Mouse (Mus musculus) midbrain, postnatal 0 days (tissue): ENCODE data around the gene Ccl25. TPM values are rescaled to one million over a fixed set of nuclear protein-coding genes. Genes with fewer than 3 reads are reported as not detected.

ENCODE experiments used
- ATAC-seq: fragments of 200-750 bp; cut with Nextera tagmentation; 2 replicates; pipeline ENCODE4 v1.8.0; 2017; ENCODE audit warnings: moderate number of reproducible peaks, mild to moderate bottlenecking, moderate TSS enrichment, moderate library complexity; ENCODE audit not compliant: low FRiP score
- DNase-seq: peaks from one replicate; pipeline ENCODE4 v3.0.0-alpha.2; 2015; ENCODE audit warnings: low spot score
- H3K27ac ChIP-seq: fragments of 300-500 bp; sonication (generic); 2 replicates; pipeline ENCODE4 v1.5.1; 2014; ENCODE audit warnings: low read depth, mild to moderate bottlenecking, low read length, mixed read lengths
- H3K27me3 ChIP-seq: fragments of 300-500 bp; sonication (generic); 2 replicates; pipeline ENCODE4 v1.6.1; 2014; ENCODE audit warnings: low read length, control low read depth, mixed read lengths; ENCODE audit not compliant: insufficient read depth
- H3K36me3 ChIP-seq: fragments of 300-500 bp; sonication (generic); 2 replicates; pipeline ENCODE4 v1.6.1; 2014; ENCODE audit warnings: low read length, control low read depth, mixed read lengths; ENCODE audit not compliant: insufficient read depth
- H3K4me1 ChIP-seq: fragments of 300-500 bp; sonication (generic); 2 replicates; pipeline ENCODE4 v1.6.1; 2014; ENCODE audit warnings: mild to moderate bottlenecking, control low read depth, antibody characterized with exemption, low read length, mixed read lengths; ENCODE audit not compliant: insufficient read depth
- H3K4me2 ChIP-seq: fragments of 300-500 bp; sonication (generic); 2 replicates; pipeline ENCODE4 v1.6.1; 2014; ENCODE audit warnings: low read depth, mild to moderate bottlenecking, low read length, mixed read lengths; ENCODE audit not compliant: poor library complexity, severe bottlenecking
- H3K4me3 ChIP-seq: fragments of 300-500 bp; sonication (generic); 2 replicates; pipeline ENCODE4 v1.5.1; 2014; ENCODE audit warnings: low read depth, mild to moderate bottlenecking, low read length, moderate library complexity
- H3K9ac ChIP-seq: fragments of 300-500 bp; sonication (generic); replicated peaks from 2 replicates; pipeline ENCODE4 v1.6.1; 2014; ENCODE audit warnings: mild to moderate bottlenecking, low read length, moderate library complexity, mixed read lengths; ENCODE audit not compliant: poor library complexity, severe bottlenecking
- H3K9me3 ChIP-seq: fragments of 300-500 bp; sonication (generic); 2 replicates; pipeline ENCODE4 v1.6.1; 2016; ENCODE audit warnings: low read length, control low read depth
- CTCF ChIP-seq: IDR thresholded peaks from 2 replicates; pipeline ENCODE4 v1.5.1; 2016; ENCODE audit warnings: antibody characterized with exemption, mild to moderate bottlenecking
- WGBS: fragments of 180-500 bp; shearing (Covaris S2); extraction: QIAGEN DNeasy Blood & Tissue Kit; methylation state at CpG from one replicate; pipeline ENCODE4 v1.1.7; 2014; 5-methylcytosine and 5-hydroxymethylcytosine counted together
- polyA plus RNA-seq: library from polyadenylated mRNA; unstranded; fragments of >200 nt; fragmentation: Nextera tagmentation; extraction: Ambion mirVana; gene quantifications from 2 replicates; pipeline ENCODE4 v1.2.1, GENCODE M21; 2015
- total RNA-seq: library from RNA; depleted of rRNA; stranded (reverse); fragments of >200 nt; gene quantifications from 2 replicates; pipeline ENCODE4 v1.2.3, GENCODE M21; 2014

Gene Ccl25
- total and polyA plus RNA-seq, 2 experiments from 2014 or later: 4.9 to 16.3 TPM

GRCm38 (mm10) chr8:4318796-4319572 lies 6.0 kb upstream of the Ccl25 start:
- no peaks in the 10 kb centered on the region for H3K9me3 ChIP-seq
- TF ChIP-seq CTCF: no peak
- H3K27ac ChIP-seq: no peak overlapping the region
- DNase-seq (no peak), ATAC-seq (no peak)
- H3K9ac ChIP-seq: no peak overlapping the region
- no peak overlapping the region for H3K4me3 ChIP-seq
- no peaks in the 10 kb centered on the region for H3K27me3 ChIP-seq
- H3K4me1 ChIP-seq: peaks cover 7% of the 10 kb centered on the region
- 91% methylated on average over 2 of the region's 2 CpGs for WGBS
- no peak overlapping the region for H3K4me2 ChIP-seq
- peaks cover 8% of the 10 kb centered on the region for H3K36me3 ChIP-seq

DNA sequence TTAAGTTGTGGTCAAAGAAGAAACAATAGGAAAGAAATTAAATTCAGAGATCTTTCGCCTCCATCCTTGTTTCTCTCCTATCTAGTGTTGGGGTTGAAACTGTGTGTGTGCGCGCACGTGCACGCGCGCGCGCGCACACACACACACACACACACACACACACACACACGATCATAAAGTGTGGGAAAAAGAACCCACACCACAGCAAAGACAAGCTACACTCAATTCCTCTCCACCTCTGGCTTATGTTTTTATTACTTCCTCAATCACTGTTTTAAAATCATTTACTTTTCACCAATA lies 5.5 kb upstream of the Ccl25 start:
- Histone ChIP-seq H3K27ac (no peak overlapping the region), H3K27me3 (no peaks in the 10 kb centered on the region), H3K4me1 (peaks cover 7% of the 10 kb centered on the region), H3K9ac (no peak overlapping the region), H3K4me2 (no peak overlapping the region), H3K4me3 (no peak overlapping the region), H3K36me3 (peaks cover 8% of the 10 kb centered on the region), H3K9me3 (no peaks in the 10 kb centered on the region)
- no peak for DNase-seq
- WGBS: 96% methylated on average over 11 of the region's 11 CpGs
- no peak for TF ChIP-seq CTCF
- no peak for ATAC-seq

- Histone ChIP-seq H3K9ac (no peak overlapping the region), H3K27me3 (no peaks in the 10 kb centered on the region), H3K9me3 (no peaks in the 10 kb centered on the region), H3K4me2 (no peak overlapping the region), H3K27ac (no peak overlapping the region), H3K4me3 (no peak overlapping the region), H3K4me1 (peaks cover 7% of the 10 kb centered on the region), H3K36me3 (peaks cover 8% of the 10 kb centered on the region)
- ATAC-seq: no peak
- 100% methylated on average over 1 of the region's 1 CpGs for WGBS
- no peak for TF ChIP-seq CTCF
- no peak for DNase-seq
These were observed 4.6 kb upstream of the Ccl25 start for GRCm38 (mm10) chr8:4320404-4320803.

- H3K27me3 ChIP-seq: no peaks in the 10 kb centered on the region
These were observed 4.0 kb upstream of the Ccl25 start for GRCm38 (mm10) chr8:4321031-4321430.

GRCm38 (mm10) chr8:4322470-4322869 lies 2.5 kb upstream of the Ccl25 start:
- 21% methylated on average over 2 of the region's 2 CpGs for WGBS
- H3K4me3 ChIP-seq: no peak overlapping the region

More at GRCm38 (mm10) chr8:4321031-4321430, 4.0 kb upstream of the Ccl25 start:
- Histone ChIP-seq H3K4me3 (no peak overlapping the region), H3K9ac (no peak overlapping the region), H3K4me1 (peaks cover 7% of the 10 kb centered on the region), H3K9me3 (no peaks in the 10 kb centered on the region), H3K27ac (no peak overlapping the region), H3K36me3 (peaks cover 8% of the 10 kb centered on the region), H3K4me2 (no peak overlapping the region)
- ATAC-seq: no peak
- DNase-seq: no peak
- WGBS: 73% methylated on average over 2 of the region's 2 CpGs
- no peak for TF ChIP-seq CTCF

GRCm38 (mm10) chr8:4323917-4324316 lies 1.1 kb upstream of the Ccl25 start:
- Histone ChIP-seq H3K36me3 (peaks cover 16% of the 10 kb centered on the region), H3K9me3 (no peaks in the 10 kb centered on the region), H3K4me2 (peak overlapping the region; percentile 74), H3K9ac (peak overlapping the region; percentile 98), H3K4me1 (peaks cover 7% of the 10 kb centered on the region), H3K27ac (peak overlapping the region; percentile 38; the same call in 1 of the 2 replicates), H3K27me3 (no peaks in the 10 kb centered on the region), H3K4me3 (peak overlapping the region; percentile 100)
- TF ChIP-seq CTCF: no peak
- ATAC-seq (no peak), DNase-seq (no peak)
- 2% methylated on average over 6 of the region's 6 CpGs for WGBS

More at GRCm38 (mm10) chr8:4322470-4322869, 2.5 kb upstream of the Ccl25 start:
- H3K9ac ChIP-seq: no peak overlapping the region
- peaks cover 7% of the 10 kb centered on the region for H3K4me1 ChIP-seq
- DNase-seq (peak; percentile 85), ATAC-seq (no peak)
- TF ChIP-seq CTCF: peak; percentile 97
- peak overlapping the region; percentile 1; the same call in 1 of the 2 replicates for H3K4me2 ChIP-seq
- H3K27ac ChIP-seq: no peak overlapping the region
- H3K27me3 ChIP-seq: no peaks in the 10 kb centered on the region
- no peaks in the 10 kb centered on the region for H3K9me3 ChIP-seq
- H3K36me3 ChIP-seq: peaks cover 8% of the 10 kb centered on the region
